Mouse (Mus musculus) heart, embryonic 11.5 days (tissue): ENCODE measurements around the gene Tnfsf13. TPM values are rescaled to one million over a fixed set of nuclear protein-coding genes. Genes with fewer than 3 reads are reported as not detected.
A peak's percentile ranks its signal among the peaks of the same experiment; 100 is the strongest.

Experiments
- ATAC-seq: fragments of 200-750 bp; cut with Nextera tagmentation; replicated peaks from 2 replicates; pipeline ENCODE4 v1.8.0; 2017; ENCODE audit warnings: moderate library complexity; ENCODE audit not compliant: insufficient number of reproducible peaks, low FRiP score, low TSS enrichment
- H3K27ac ChIP-seq: fragments of 300-500 bp; sonication (generic); 2 replicates; pipeline ENCODE4 v1.5.1; 2014; ENCODE audit warnings: mild to moderate bottlenecking, low read depth, low read length
- H3K27me3 ChIP-seq: fragments of 300-500 bp; sonication (generic); 2 replicates; pipeline ENCODE4 v1.6.1; 2014; ENCODE audit warnings: mild to moderate bottlenecking, low read length, mixed read lengths; ENCODE audit not compliant: control insufficient read depth, insufficient read depth
- H3K36me3 ChIP-seq: fragments of 300-500 bp; sonication (generic); 2 replicates; pipeline ENCODE4 v1.6.1; 2014; ENCODE audit warnings: mild to moderate bottlenecking, low read length, moderate library complexity, mixed read lengths; ENCODE audit not compliant: control insufficient read depth, insufficient read depth
- H3K4me1 ChIP-seq: fragments of 300-500 bp; sonication (generic); 2 replicates; pipeline ENCODE4 v1.6.1; 2014; ENCODE audit warnings: low read length; ENCODE audit not compliant: control insufficient read depth, insufficient read depth
- H3K4me2 ChIP-seq: fragments of 300-500 bp; sonication (generic); 2 replicates; pipeline ENCODE4 v1.6.1; 2014; ENCODE audit warnings: mild to moderate bottlenecking, moderate library complexity
- H3K4me3 ChIP-seq: fragments of 300-500 bp; sonication (generic); 2 replicates; pipeline ENCODE4 v1.5.1; 2014; ENCODE audit warnings: low read depth, low read length
- H3K9ac ChIP-seq: fragments of 300-500 bp; sonication (generic); 2 replicates; pipeline ENCODE4 v1.6.1; 2014; ENCODE audit warnings: mild to moderate bottlenecking, low read depth, low read length, moderate library complexity
- H3K9me3 ChIP-seq: fragments of 300-500 bp; sonication (generic); replicated peaks from 2 replicates; pipeline ENCODE4 v1.6.1; 2016; ENCODE audit warnings: low read length; ENCODE audit not compliant: control insufficient read depth
- WGBS: fragments of 180-500 bp; shearing (Covaris S2); extraction: QIAGEN DNeasy Blood & Tissue Kit; methylation state at CpG from one replicate; pipeline ENCODE4 v1.1.7; 2014; ENCODE audit not compliant: insufficient replicate concordance; 5-methylcytosine and 5-hydroxymethylcytosine counted together
- polyA plus RNA-seq: library from polyadenylated mRNA; unstranded; fragments of >200 nt; fragmentation: Nextera tagmentation; extraction: Ambion mirVana; gene quantifications from 2 replicates; pipeline ENCODE4 v1.2.1, GENCODE M21; 2014

Tnfsf13 gene
- polyA plus RNA-seq, 1 experiment from 2014 or later = not detected

GRCm38 (mm10) chr11:69681314-69682208 is 4.0 kb downstream of the Tnfsf13 start, which contains the start of gene Senp3:
Gene Senp3 (minus strand): TSS chr11:69682084.
- Histone ChIP-seq H3K27ac (peak within 1 kb of the TSS; percentile 82), H3K36me3 (peaks cover 11% of the 10 kb centered on the region), H3K4me3 (peak within 1 kb of the TSS; percentile 80), H3K27me3 (no peaks in the 10 kb centered on the region; the same call in 1 of the 2 replicates), H3K9me3 (no peaks in the 10 kb centered on the region), H3K4me1 (peaks cover 17% of the 10 kb centered on the region), H3K9ac (peak within 1 kb of the TSS; percentile 84), H3K4me2 (peak within 1 kb of the TSS; percentile 96)
- peak; percentile 92 for ATAC-seq
- under 1% methylated on average over 76 of the region's 80 CpGs for WGBS

GRCm38 (mm10) chr11:69680136-69680855 is 5.3 kb downstream of the Tnfsf13 start:
- H3K27ac ChIP-seq = no peak overlapping the region
- peak overlapping the region; percentile 96 for H3K4me2 ChIP-seq
- H3K9ac ChIP-seq = peak overlapping the region; percentile 84
- H3K4me3 ChIP-seq = peak overlapping the region; percentile 80
- no peaks in the 10 kb centered on the region; the same call in 1 of the 2 replicates for H3K27me3 ChIP-seq
- ATAC-seq = no peak
- H3K9me3 ChIP-seq = no peaks in the 10 kb centered on the region
- 91% methylated on average over 30 of the region's 30 CpGs for WGBS
- H3K36me3 ChIP-seq = peaks cover 21% of the 10 kb centered on the region
- peaks cover 17% of the 10 kb centered on the region for H3K4me1 ChIP-seq

GRCm38 (mm10) chr11:69679144-69679543 is 6.4 kb downstream of the Tnfsf13 start:
- no peaks in the 10 kb centered on the region for H3K27me3 ChIP-seq
- WGBS = 94% methylated on average over 2 of the region's 2 CpGs
- H3K9ac ChIP-seq = no peak overlapping the region
- H3K4me1 ChIP-seq = peaks cover 17% of the 10 kb centered on the region
- H3K4me3 ChIP-seq = no peak overlapping the region
- no peaks in the 10 kb centered on the region for H3K9me3 ChIP-seq
- H3K27ac ChIP-seq = no peak overlapping the region
- H3K36me3 ChIP-seq = peaks cover 30% of the 10 kb centered on the region
- ATAC-seq = no peak
- H3K4me2 ChIP-seq = no peak overlapping the region

GRCm38 (mm10) chr11:69672211-69672706 is 13.3 kb downstream of the Tnfsf13 start, which contains the start of gene Eif4a1:
Gene Eif4a1 (minus strand): TSS chr11:69672423.
- peaks cover 8% of the 10 kb centered on the region; the same call in 1 of the 2 replicates for H3K4me1 ChIP-seq
- peak within 1 kb of the TSS; percentile 100 for H3K4me3 ChIP-seq
- WGBS = under 1% methylated on average over 36 of the region's 36 CpGs
- H3K4me2 ChIP-seq = peak within 1 kb of the TSS; percentile 84
- H3K27me3 ChIP-seq = no peaks in the 10 kb centered on the region
- H3K9ac ChIP-seq = peak within 1 kb of the TSS; percentile 100
- H3K36me3 ChIP-seq = peaks cover 58% of the 10 kb centered on the region
- H3K27ac ChIP-seq = peak within 1 kb of the TSS; percentile 99
- ATAC-seq = peak; percentile 97
- H3K9me3 ChIP-seq = no peaks in the 10 kb centered on the region

- Histone ChIP-seq H3K9me3 (no peaks in the 10 kb centered on the region), H3K4me2 (peak overlapping the region; percentile 84), H3K27me3 (no peaks in the 10 kb centered on the region), H3K4me3 (peak overlapping the region; percentile 100), H3K36me3 (peaks cover 58% of the 10 kb centered on the region), H3K4me1 (peaks cover 8% of the 10 kb centered on the region; the same call in 1 of the 2 replicates), H3K9ac (peak overlapping the region; percentile 100), H3K27ac (peak overlapping the region; percentile 99)
- 0 out of 2 replicates have a peak, but pooled peaks have one; percentile 17 for ATAC-seq
- WGBS = under 1% methylated on average over 43 of the region's 43 CpGs
These were observed 13.9 kb downstream of the Tnfsf13 start for GRCm38 (mm10) chr11:69671726-69672124.

GRCm38 (mm10) chr11:69670786-69671725 is 14.5 kb downstream of the Tnfsf13 start:
- H3K4me3 ChIP-seq = peak overlapping the region; percentile 100
- H3K4me2 ChIP-seq = peak overlapping the region; percentile 84
- peaks cover 56% of the 10 kb centered on the region for H3K36me3 ChIP-seq
- no peaks in the 10 kb centered on the region for H3K9me3 ChIP-seq
- no peaks in the 10 kb centered on the region for H3K27me3 ChIP-seq
- H3K9ac ChIP-seq = peak overlapping the region; percentile 100
- H3K27ac ChIP-seq = peak overlapping the region; percentile 99
- under 1% methylated on average over 61 of the region's 61 CpGs for WGBS
- peak; percentile 69 for ATAC-seq
- peaks cover 8% of the 10 kb centered on the region; the same call in 1 of the 2 replicates for H3K4me1 ChIP-seq

GRCm38 (mm10) chr11:69666665-69667005 is 18.9 kb downstream of the Tnfsf13 start:
- no peaks in the 10 kb centered on the region for H3K9me3 ChIP-seq
- H3K4me3 ChIP-seq = no peak overlapping the region
- WGBS = 87% methylated on average over 3 of the region's 3 CpGs
- H3K4me2 ChIP-seq = no peak overlapping the region
- peaks cover 18% of the 10 kb centered on the region for H3K4me1 ChIP-seq
- ATAC-seq = no peak
- H3K27me3 ChIP-seq = no peaks in the 10 kb centered on the region
- no peak overlapping the region for H3K9ac ChIP-seq
- H3K36me3 ChIP-seq = peaks cover 41% of the 10 kb centered on the region
- H3K27ac ChIP-seq = no peak overlapping the region
